Mouse (Mus musculus) heart, postnatal 0 days (tissue): ENCODE measurements at regions not wholly inside any gene's neighbourhood (a gene's known extent, or its start where the extent isn't known, plus 50 kb on each side); places are given as distances from the start of the nearest gene placed in this dataset.
"Not testable (repeated sequence)": the region's sequence is repeated elsewhere in the genome, so short reads cannot be mapped to it uniquely, and the experiment has no call there.

Experiments used
- ATAC-seq: fragments of 200-750 bp; cut with Nextera tagmentation; 2 replicates; pipeline ENCODE4 v1.8.0; 2017; ENCODE audit warnings: low read depth, moderate number of reproducible peaks, moderate library complexity; ENCODE audit not compliant: insufficient read depth
- DNase-seq: peaks from one replicate; pipeline ENCODE4 v3.0.0-alpha.2; 2016; ENCODE audit warnings: low spot score
- H3K27ac ChIP-seq: fragments of 300-500 bp; sonication (generic); 2 replicates; pipeline ENCODE4 v1.5.1; 2014; ENCODE audit warnings: low read depth, mild to moderate bottlenecking
- H3K27me3 ChIP-seq: fragments of 300-500 bp; sonication (generic); 2 replicates; pipeline ENCODE4 v1.6.1; 2014; ENCODE audit warnings: low read length, mixed read lengths; ENCODE audit not compliant: control insufficient read depth, insufficient read depth
- H3K36me3 ChIP-seq: fragments of 300-500 bp; sonication (generic); replicated peaks from 2 replicates; pipeline ENCODE4 v1.6.1; 2014; ENCODE audit warnings: low read length, mixed read lengths; ENCODE audit not compliant: control insufficient read depth, insufficient read depth
- H3K4me1 ChIP-seq: fragments of 300-500 bp; sonication (generic); 2 replicates; pipeline ENCODE4 v1.6.1; 2014; ENCODE audit warnings: antibody characterized with exemption; ENCODE audit not compliant: control insufficient read depth, insufficient read depth
- H3K4me2 ChIP-seq: fragments of 300-500 bp; sonication (generic); 2 replicates; pipeline ENCODE4 v1.6.1; 2014; ENCODE audit warnings: low read depth, mild to moderate bottlenecking, low read length, moderate library complexity
- H3K4me3 ChIP-seq: fragments of 300-500 bp; sonication (generic); 2 replicates; pipeline ENCODE4 v1.5.1; 2014; ENCODE audit warnings: low read depth, low read length
- H3K9ac ChIP-seq: fragments of 300-500 bp; sonication (generic); replicated peaks from 2 replicates; pipeline ENCODE4 v1.6.1; 2014; ENCODE audit warnings: low read depth, low read length, mixed read lengths
- H3K9me3 ChIP-seq: fragments of 300-500 bp; sonication (generic); replicated peaks from 2 replicates; pipeline ENCODE4 v1.6.1; 2016; ENCODE audit warnings: low read length; ENCODE audit not compliant: control insufficient read depth
- CTCF ChIP-seq: IDR thresholded peaks from 2 replicates; pipeline ENCODE4 v1.5.1; 2016; ENCODE audit warnings: antibody characterized with exemption, control low read depth, low read depth
- EP300 ChIP-seq: IDR thresholded peaks from 2 replicates; pipeline ENCODE4 v1.6.1; 2016; ENCODE audit warnings: antibody characterized with exemption, low read depth
- WGBS: fragments of 180-500 bp; shearing (Covaris S2); extraction: QIAGEN DNeasy Blood & Tissue Kit; methylation state at CpG from one replicate; pipeline ENCODE4 v1.1.7; 2014; 5-methylcytosine and 5-hydroxymethylcytosine counted together

DNA sequence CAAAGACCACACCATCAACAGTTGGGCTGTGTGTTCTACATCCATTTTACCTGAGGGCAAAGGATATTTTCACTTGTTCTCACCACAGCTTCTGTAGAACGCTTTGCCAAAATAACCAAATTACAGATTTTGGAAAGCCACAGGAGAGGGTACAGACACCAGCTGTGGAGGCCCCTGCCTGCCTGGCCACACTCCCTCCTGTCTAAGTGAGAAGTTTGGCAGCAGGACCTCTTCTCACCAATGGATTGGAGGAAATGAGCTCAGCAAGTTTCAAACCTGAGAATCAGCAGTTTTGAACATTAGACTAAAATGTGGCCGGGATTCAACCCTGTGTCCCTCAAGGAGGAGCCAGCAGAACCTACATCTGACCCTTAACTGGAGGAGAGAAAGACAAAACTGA lies 206.2 kb upstream of the Plxna2 start:
- Histone ChIP-seq H3K4me2 (no peak overlapping the region), H3K27ac (no peak overlapping the region), H3K36me3 (no peaks in the 10 kb centered on the region), H3K27me3 (no peaks in the 10 kb centered on the region), H3K4me3 (no peak overlapping the region), H3K9ac (no peak overlapping the region), H3K4me1 (no peaks in the 10 kb centered on the region), H3K9me3 (no peaks in the 10 kb centered on the region)
- DNase-seq (no peak), ATAC-seq (no peak)
- WGBS: 41% methylated on average over 2 of the region's 2 CpGs
- TF ChIP-seq EP300: no peak

GRCm38 (mm10) chr1:194399281-194399680 lies 218.7 kb upstream of the Plxna2 start:
- Histone ChIP-seq H3K9me3 (no peaks in the 10 kb centered on the region), H3K9ac (no peak overlapping the region), H3K4me2 (no peak overlapping the region), H3K4me1 (no peaks in the 10 kb centered on the region), H3K36me3 (no peaks in the 10 kb centered on the region), H3K27me3 (no peaks in the 10 kb centered on the region), H3K4me3 (no peak overlapping the region), H3K27ac (no peak overlapping the region)
- no peak for DNase-seq
- TF ChIP-seq EP300 (no peak), CTCF (no peak)
- ATAC-seq: no peak

DNA sequence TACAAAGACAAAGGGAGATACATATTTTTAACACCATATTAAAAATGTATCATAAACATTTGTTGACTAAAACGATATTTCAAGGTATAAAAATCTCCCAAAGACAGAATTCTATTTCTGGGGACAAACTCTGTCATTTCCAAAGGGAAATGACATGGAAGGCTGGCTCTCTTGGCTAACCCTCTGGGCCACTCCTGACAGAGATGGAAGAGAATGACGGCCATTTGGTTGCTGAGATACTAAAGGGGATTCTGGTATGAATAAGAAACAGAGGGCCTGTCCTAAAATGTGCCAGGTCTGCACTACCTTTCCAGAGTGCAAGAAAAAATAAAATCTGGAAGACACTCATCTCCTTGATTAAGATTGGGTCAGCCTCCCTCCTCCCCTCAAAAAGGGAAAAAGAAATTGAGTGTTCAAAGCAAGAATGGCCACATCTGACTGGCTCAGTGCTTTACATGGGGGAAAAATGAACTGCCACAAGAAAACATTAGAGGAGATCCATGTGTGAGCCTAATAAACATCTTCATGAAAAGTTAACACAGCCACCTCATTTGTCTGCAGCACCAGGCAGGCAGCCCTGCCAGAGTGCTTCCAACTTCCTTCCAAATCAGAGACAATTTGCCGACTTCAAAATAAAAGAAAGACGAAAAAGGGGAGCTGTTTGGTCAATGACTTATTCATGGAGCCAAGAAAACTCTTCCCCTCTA lies 221.1 kb upstream of the Plxna2 start:
- whole genome bisulfite sequencing: 70% methylated on average over 4 of the region's 4 CpGs
- Histone ChIP-seq H3K4me1 (no peaks in the 10 kb centered on the region), H3K9ac (no peak overlapping the region), H3K27me3 (no peaks in the 10 kb centered on the region), H3K4me2 (no peak overlapping the region), H3K27ac (no peak overlapping the region), H3K4me3 (no peak overlapping the region), H3K9me3 (no peaks in the 10 kb centered on the region), H3K36me3 (no peaks in the 10 kb centered on the region)
- DNase-seq (no peak), ATAC-seq (no peak)
- TF ChIP-seq EP300 (no peak), CTCF (no peak)

DNA sequence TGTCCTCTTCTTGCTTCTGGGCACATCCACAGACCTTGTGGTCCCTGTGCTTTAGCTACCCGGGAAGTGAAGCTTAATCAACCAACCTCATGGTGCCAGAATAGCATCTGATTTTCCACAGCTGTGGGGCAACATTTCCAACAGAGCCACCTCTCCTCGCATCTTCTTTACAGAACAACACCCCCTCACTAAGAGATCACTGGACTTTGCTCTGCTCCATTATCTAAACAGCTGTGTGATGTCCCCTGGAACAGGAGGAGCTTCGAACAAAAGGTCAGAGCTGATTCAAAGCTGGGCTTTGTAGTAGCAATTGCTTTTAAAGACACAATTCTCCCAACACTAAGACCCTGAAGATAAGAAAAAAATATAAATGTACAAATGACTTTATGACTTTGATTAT lies 224.3 kb upstream of the Plxna2 start:
- DNase-seq (no peak), ATAC-seq (no peak)
- Histone ChIP-seq H3K4me2 (no peak overlapping the region), H3K4me3 (no peak overlapping the region), H3K9me3 (no peaks in the 10 kb centered on the region), H3K4me1 (no peaks in the 10 kb centered on the region), H3K36me3 (no peaks in the 10 kb centered on the region), H3K27me3 (no peaks in the 10 kb centered on the region), H3K9ac (no peak overlapping the region), H3K27ac (no peak overlapping the region)
- no peak for TF ChIP-seq CTCF
- TF ChIP-seq EP300: no peak
- WGBS: 57% methylated on average over 3 of the region's 3 CpGs

DNA sequence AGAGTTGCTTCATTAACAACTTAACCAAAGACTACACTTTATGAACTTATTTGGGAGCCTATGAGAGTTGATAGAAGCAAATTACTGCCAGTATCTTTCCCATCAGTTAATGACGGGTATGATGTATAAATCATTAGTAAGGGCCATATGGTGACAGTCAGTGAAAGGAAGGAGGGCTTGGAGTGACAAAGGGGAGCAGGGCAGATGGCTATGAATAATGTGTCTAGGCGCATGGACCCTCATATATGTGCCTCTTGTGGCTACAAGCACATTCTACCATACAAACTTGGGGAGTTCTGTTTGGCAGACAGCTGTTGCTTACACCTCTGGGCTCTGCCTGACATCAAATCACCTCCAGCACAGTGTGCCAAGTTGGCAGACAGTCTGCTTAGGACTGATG lies 227.8 kb upstream of the Plxna2 start:
- Histone ChIP-seq H3K27me3 (no peaks in the 10 kb centered on the region), H3K4me2 (no peak overlapping the region), H3K4me1 (no peaks in the 10 kb centered on the region), H3K9ac (no peak overlapping the region), H3K9me3 (no peaks in the 10 kb centered on the region), H3K27ac (no peak overlapping the region), H3K36me3 (no peaks in the 10 kb centered on the region), H3K4me3 (no peak overlapping the region)
- TF ChIP-seq CTCF: no peak
- TF ChIP-seq EP300: no peak
- ATAC-seq (no peak), DNase-seq (no peak)
- WGBS: 88% methylated on average over 2 of the region's 2 CpGs

- Histone ChIP-seq H3K9me3 (no peaks in the 10 kb centered on the region), H3K4me3 (no peak overlapping the region), H3K4me1 (no peaks in the 10 kb centered on the region), H3K36me3 (no peaks in the 10 kb centered on the region), H3K4me2 (no peak overlapping the region), H3K27ac (no peak overlapping the region), H3K27me3 (no peaks in the 10 kb centered on the region), H3K9ac (no peak overlapping the region)
- 73% methylated on average over 1 of the region's 1 CpGs for WGBS
- DNase-seq (no peak), ATAC-seq (no peak)
- TF ChIP-seq CTCF (no peak), EP300 (no peak)
These were observed 239.9 kb upstream of the Plxna2 start for GRCm38 (mm10) chr1:194378135-194378534.

DNA sequence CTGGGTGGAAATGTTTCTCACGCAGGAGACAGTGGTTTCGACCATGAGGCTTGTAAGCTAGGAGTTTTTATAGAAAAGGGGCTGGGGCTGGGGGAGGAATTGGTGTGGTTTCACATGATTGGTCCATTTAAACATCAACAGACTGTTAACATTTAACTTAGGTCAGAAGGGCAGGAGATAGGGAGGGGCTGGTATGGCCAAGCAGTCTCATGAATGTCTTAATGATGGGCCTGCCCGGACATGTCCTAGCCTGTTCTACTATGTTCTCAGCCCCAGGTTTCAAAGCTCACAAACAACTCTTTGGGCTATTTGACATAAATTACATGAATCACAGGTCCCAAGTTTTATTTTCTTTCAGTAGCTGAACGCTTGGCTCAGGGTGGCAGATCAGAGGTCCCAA lies 244.5 kb upstream of the Plxna2 start:
- H3K36me3 ChIP-seq, H3K4me3 ChIP-seq, ATAC-seq, H3K4me2 ChIP-seq, DNase-seq, H3K27ac ChIP-seq, H3K9me3 ChIP-seq, H3K9ac ChIP-seq, H3K27me3 ChIP-seq, H3K4me1 ChIP-seq: not testable (repeated sequence)
- WGBS: 89% methylated on average over 4 of the region's 4 CpGs
